Mouse (Mus musculus): ENCODE results near the gene Olfr325. TPM values are rescaled to one million over a fixed set of nuclear protein-coding genes. Genes with fewer than 3 reads are reported as not detected.

Olfr325 gene
- polyA plus RNA-seq, 1 experiment from 2014 or later = not detected

GRCm38 (mm10) chr11:58606177-58606919, 28.8 kb downstream of the Olfr325 start:
- Histone ChIP-seq H3K36me3 (ENCODE audit: inconsistent target) (no peaks in the 10 kb centered on the region), H3K27ac (no peak overlapping the region), H3K79me2 (ENCODE audit: inconsistent target) (no peaks in the 10 kb centered on the region), H3K4me3 (ENCODE audit: inconsistent target) (no peak overlapping the region)
- 90% methylated on average over 12 of the region's 12 CpGs for WGBS (ENCODE audit: missing documents)

GRCm38 (mm10) chr11:58607030-58607429, 29.5 kb downstream of the Olfr325 start:
- 84% methylated on average over 6 of the region's 6 CpGs for whole genome bisulfite sequencing (ENCODE audit: missing documents)
- Histone ChIP-seq H3K36me3 (ENCODE audit: inconsistent target) (no peaks in the 10 kb centered on the region), H3K79me2 (ENCODE audit: inconsistent target) (no peaks in the 10 kb centered on the region), H3K4me3 (ENCODE audit: inconsistent target) (no peak overlapping the region), H3K27ac (no peak overlapping the region)

GRCm38 (mm10) chr11:58613359-58613758, 35.8 kb downstream of the Olfr325 start:
- no peaks in the 10 kb centered on the region for H3K36me3 ChIP-seq (ENCODE audit: inconsistent target)
- 71% methylated on average over 3 of the region's 3 CpGs for WGBS (ENCODE audit: missing documents)
- H3K27ac ChIP-seq = no peak overlapping the region
- no peaks in the 10 kb centered on the region for H3K79me2 ChIP-seq (ENCODE audit: inconsistent target)
- no peak overlapping the region for H3K4me3 ChIP-seq (ENCODE audit: inconsistent target)

- no peaks in the 10 kb centered on the region for H3K79me2 ChIP-seq (ENCODE audit: inconsistent target)
- no peak overlapping the region for H3K4me3 ChIP-seq (ENCODE audit: inconsistent target)
- no peaks in the 10 kb centered on the region for H3K36me3 ChIP-seq (ENCODE audit: inconsistent target)
- H3K27ac ChIP-seq = no peak overlapping the region
Measured at GRCm38 (mm10) chr11:58614526-58614925, 37.0 kb downstream of the Olfr325 start.

- Histone ChIP-seq H3K27ac (no peak within 1 kb of the TSS), H3K79me2 (ENCODE audit: inconsistent target) (no peaks in the 10 kb centered on the region), H3K36me3 (ENCODE audit: inconsistent target) (no peaks in the 10 kb centered on the region), H3K4me3 (ENCODE audit: inconsistent target) (no peak within 1 kb of the TSS)
- whole genome bisulfite sequencing (ENCODE audit: missing documents) = 88% methylated on average over 4 of the region's 4 CpGs
Measured at GRCm38 (mm10) chr11:58615975-58616374, 38.4 kb downstream of the Olfr325 start, which contains the start of gene 2210407C18Rik. Gene 2210407C18Rik, minus strand, starts transcription at chr11:58616075.

- Histone ChIP-seq H3K36me3 (ENCODE audit: inconsistent target) (no peaks in the 10 kb centered on the region), H3K79me2 (ENCODE audit: inconsistent target) (no peaks in the 10 kb centered on the region), H3K27ac (no peak overlapping the region), H3K4me3 (ENCODE audit: inconsistent target) (no peak overlapping the region)
- WGBS (ENCODE audit: missing documents) = 79% methylated on average over 3 of the region's 3 CpGs
Measured at GRCm38 (mm10) chr11:58618369-58618768, 40.8 kb downstream of the Olfr325 start.

GRCm38 (mm10) chr11:58618793-58619192, 41.3 kb downstream of the Olfr325 start:
- Histone ChIP-seq H3K27ac (no peak overlapping the region), H3K4me3 (ENCODE audit: inconsistent target) (no peak overlapping the region), H3K36me3 (ENCODE audit: inconsistent target) (no peaks in the 10 kb centered on the region), H3K79me2 (ENCODE audit: inconsistent target) (no peaks in the 10 kb centered on the region)
- 79% methylated on average over 6 of the region's 6 CpGs for WGBS (ENCODE audit: missing documents)

GRCm38 (mm10) chr11:58626146-58626545, 48.6 kb downstream of the Olfr325 start:
- H3K36me3 ChIP-seq (ENCODE audit: inconsistent target) = no peaks in the 10 kb centered on the region
- no peaks in the 10 kb centered on the region for H3K79me2 ChIP-seq (ENCODE audit: inconsistent target)
- WGBS (ENCODE audit: missing documents) = 46% methylated on average over 4 of the region's 4 CpGs
- no peak overlapping the region for H3K27ac ChIP-seq
- H3K4me3 ChIP-seq (ENCODE audit: inconsistent target) = no peak overlapping the region

GRCm38 (mm10) chr11:58630401-58630800, 52.9 kb downstream of the Olfr325 start, which contains the start of gene Olfr323:
Gene Olfr323, minus strand, starts transcription at chr11:58630501.
- H3K27ac ChIP-seq = no peak within 1 kb of the TSS
- no peaks in the 10 kb centered on the region for H3K36me3 ChIP-seq (ENCODE audit: inconsistent target)
- no peaks in the 10 kb centered on the region for H3K79me2 ChIP-seq (ENCODE audit: inconsistent target)
- WGBS (ENCODE audit: missing documents) = 67% methylated on average over 5 of the region's 5 CpGs
- H3K4me3 ChIP-seq (ENCODE audit: inconsistent target) = no peak within 1 kb of the TSS

Other genes starting within 250 kb of the Olfr325 start
- 7.9 to 19.4 TPM (median 9.7 TPM) in 3 replicates for gene Zfp672, start 247.4 kb upstream of the Olfr325 start, polyA plus RNA-seq (2018)
- 6.4 to 11.1 TPM (median 8.6 TPM) in 3 replicates for gene Sh3bp5l, start 247.0 kb upstream of the Olfr325 start, polyA plus RNA-seq (2018)
- not detected in 3 replicates for gene Lypd8, start 198.7 kb upstream of the Olfr325 start, polyA plus RNA-seq (2018)
- not detected in 3 replicates for gene 1810065E05Rik, start 156.6 kb upstream of the Olfr325 start, polyA plus RNA-seq (2018)
- not detected in 3 replicates for gene Gm12253, start 145.2 kb upstream of the Olfr325 start, polyA plus RNA-seq (2018)
- gene Lypd9, start 124.8 kb upstream of the Olfr325 start, polyA plus RNA-seq (2018) = not detected in 3 replicates
- gene Olfr30, start 115.5 kb upstream of the Olfr325 start, polyA plus RNA-seq (2018) = not detected in 3 replicates
- not detected in 3 replicates for gene Olfr332, start 85.2 kb upstream of the Olfr325 start, polyA plus RNA-seq (2018)
- not detected in 3 replicates for gene Olfr331, start 75.2 kb upstream of the Olfr325 start, polyA plus RNA-seq (2018)
- gene Olfr330, start 42.9 kb upstream of the Olfr325 start, polyA plus RNA-seq (2018) = not detected in 3 replicates
- gene Olfr329-ps, start 31.3 kb upstream of the Olfr325 start, polyA plus RNA-seq (2018) = not detected in 3 replicates
- not detected in 3 replicates for gene Olfr328, start 22.1 kb upstream of the Olfr325 start, polyA plus RNA-seq (2018)
- not detected in 3 replicates for gene Olfr224, start 7.2 kb upstream of the Olfr325 start, polyA plus RNA-seq (2018)
- gene Olfr324, start 17.4 kb downstream of the Olfr325 start, polyA plus RNA-seq (2018) = not detected in 3 replicates
- gene 2210407C18Rik, start 38.3 kb downstream of the Olfr325 start, polyA plus RNA-seq (2018) = 0.59 TPM in 1 of 3 replicates, not detected in the others
- not detected in 3 replicates for gene Olfr323, start 52.8 kb downstream of the Olfr325 start, polyA plus RNA-seq (2018)
- not detected in 3 replicates for gene Trim58, start 62.7 kb downstream of the Olfr325 start, polyA plus RNA-seq (2018)
- gene Olfr322, start 81.1 kb downstream of the Olfr325 start, polyA plus RNA-seq (2018) = not detected in 3 replicates
- gene Olfr320, start 103.4 kb downstream of the Olfr325 start, polyA plus RNA-seq (2018) = not detected in 3 replicates
- not detected in 3 replicates for gene Olfr319, start 121.4 kb downstream of the Olfr325 start, polyA plus RNA-seq (2018)
- not detected in 3 replicates for gene Olfr318, start 146.3 kb downstream of the Olfr325 start, polyA plus RNA-seq (2018)
- not detected in 3 replicates for gene Olfr317, start 161.5 kb downstream of the Olfr325 start, polyA plus RNA-seq (2018)
- not detected in 3 replicates for gene Olfr316, start 175.0 kb downstream of the Olfr325 start, polyA plus RNA-seq (2018)
- not detected in 3 replicates for gene Olfr315, start 195.5 kb downstream of the Olfr325 start, polyA plus RNA-seq (2018)
- gene Olfr314, start 205.2 kb downstream of the Olfr325 start, polyA plus RNA-seq (2018) = not detected in 3 replicates
- not detected in 3 replicates for gene Fam183b, start 224.2 kb downstream of the Olfr325 start, polyA plus RNA-seq (2018)
- gene Olfr313, start 237.3 kb downstream of the Olfr325 start, polyA plus RNA-seq (2018) = not detected in 3 replicates

Measured in macrophage (primary cell).